Mouse (Mus musculus): ENCODE measurements at regions not wholly inside any gene's neighbourhood (a gene's known extent, or its start where the extent isn't known, plus 50 kb on each side); places are given as distances from the start of the nearest gene placed in this dataset.

GRCm38 (mm10) chr11:31742160-31742559 lies 70.5 kb upstream of the Bod1 start:
- TF ChIP-seq CTCF (IDR thresholded peaks at IDR 0.05; ENCODE audit: borderline replicate concordance, insufficient read depth, low read depth, low read length) (no peak), POLR2A (IDR thresholded peaks at IDR 0.05; ENCODE audit: borderline replicate concordance, insufficient read depth, low read length) (no peak)
- 81% methylated on average over 1 of the region's 1 CpGs for whole genome bisulfite sequencing
- no peaks in the 10 kb centered on the region for H3K27me3 ChIP-seq (ENCODE audit: control insufficient read depth, insufficient read depth, low read length)
- H3K4me3 ChIP-seq (replicated peaks; ENCODE audit: insufficient read depth, low read depth, low read length), result no peak overlapping the region
- no peak overlapping the region for H3K27ac ChIP-seq (ENCODE audit: insufficient read depth, low read length)
- peaks cover 13% of the 10 kb centered on the region for H3K4me1 ChIP-seq (ENCODE audit: control insufficient read depth, insufficient read depth, low read length)
- DNase-seq, result no peak

- H3K4me3 ChIP-seq (replicated peaks; ENCODE audit: insufficient read depth, low read depth, low read length), result no peak overlapping the region
- no peak overlapping the region for H3K27ac ChIP-seq (ENCODE audit: insufficient read depth, low read length)
- DNase-seq, result no peak
- no peaks in the 10 kb centered on the region for H3K27me3 ChIP-seq (ENCODE audit: control insufficient read depth, insufficient read depth, low read length)
- H3K4me1 ChIP-seq (ENCODE audit: control insufficient read depth, insufficient read depth, low read length), result peaks cover 5% of the 10 kb centered on the region; the same call in 1 of the 2 replicates
- 70% methylated on average over 12 of the region's 12 CpGs for WGBS
- TF ChIP-seq POLR2A (IDR thresholded peaks at IDR 0.05; ENCODE audit: borderline replicate concordance, insufficient read depth, low read length) (no peak), CTCF (IDR thresholded peaks at IDR 0.05; ENCODE audit: borderline replicate concordance, insufficient read depth, low read depth, low read length) (no peak)
Observed at GRCm38 (mm10) chr11:31744076-31744785, 72.5 kb upstream of the Bod1 start.

GRCm38 (mm10) chr11:31745028-31745865 lies 73.6 kb upstream of the Bod1 start:
- H3K27me3 ChIP-seq (ENCODE audit: control insufficient read depth, insufficient read depth, low read length), result no peaks in the 10 kb centered on the region
- H3K27ac ChIP-seq (ENCODE audit: insufficient read depth, low read length), result no peak overlapping the region
- no peak overlapping the region for H3K4me3 ChIP-seq (replicated peaks; ENCODE audit: insufficient read depth, low read depth, low read length)
- TF ChIP-seq CTCF (IDR thresholded peaks at IDR 0.05; ENCODE audit: borderline replicate concordance, insufficient read depth, low read depth, low read length), result no peak
- TF ChIP-seq POLR2A (IDR thresholded peaks at IDR 0.05; ENCODE audit: borderline replicate concordance, insufficient read depth, low read length), result no peak
- 78% methylated on average over 16 of the region's 16 CpGs for WGBS
- no peak for DNase-seq
- H3K4me1 ChIP-seq (ENCODE audit: control insufficient read depth, insufficient read depth, low read length), result peaks cover 5% of the 10 kb centered on the region; the same call in 1 of the 2 replicates

DNA sequence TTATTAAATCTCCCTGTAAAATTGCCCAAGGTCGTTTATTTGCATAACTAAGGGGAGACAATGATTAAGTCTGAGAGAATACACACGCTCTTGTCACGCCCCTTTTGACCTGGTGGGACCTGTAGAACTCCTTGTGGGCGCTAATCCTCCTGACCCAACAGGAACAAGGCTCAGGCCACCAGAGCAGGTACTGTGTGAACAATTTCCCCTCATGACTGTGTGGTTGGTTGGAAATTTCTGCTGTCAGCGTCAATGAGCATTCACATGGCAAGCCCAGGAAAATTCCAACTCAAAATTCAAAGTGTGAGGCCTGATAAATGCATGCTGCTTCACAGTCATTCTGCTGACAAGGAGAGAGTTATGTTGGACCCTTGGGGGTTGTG lies 74.2 kb upstream of the Bod1 start:
- peaks cover 5% of the 10 kb centered on the region; the same call in 1 of the 2 replicates for H3K4me1 ChIP-seq (ENCODE audit: control insufficient read depth, insufficient read depth, low read length)
- H3K27ac ChIP-seq (ENCODE audit: insufficient read depth, low read length), result no peak overlapping the region
- TF ChIP-seq CTCF (IDR thresholded peaks at IDR 0.05; ENCODE audit: borderline replicate concordance, insufficient read depth, low read depth, low read length), result no peak
- TF ChIP-seq POLR2A (IDR thresholded peaks at IDR 0.05; ENCODE audit: borderline replicate concordance, insufficient read depth, low read length), result no peak
- DNase-seq, result no peak
- WGBS, result 78% methylated on average over 5 of the region's 5 CpGs
- H3K4me3 ChIP-seq (replicated peaks; ENCODE audit: insufficient read depth, low read depth, low read length), result no peak overlapping the region
- H3K27me3 ChIP-seq (ENCODE audit: control insufficient read depth, insufficient read depth, low read length), result no peaks in the 10 kb centered on the region

DNA sequence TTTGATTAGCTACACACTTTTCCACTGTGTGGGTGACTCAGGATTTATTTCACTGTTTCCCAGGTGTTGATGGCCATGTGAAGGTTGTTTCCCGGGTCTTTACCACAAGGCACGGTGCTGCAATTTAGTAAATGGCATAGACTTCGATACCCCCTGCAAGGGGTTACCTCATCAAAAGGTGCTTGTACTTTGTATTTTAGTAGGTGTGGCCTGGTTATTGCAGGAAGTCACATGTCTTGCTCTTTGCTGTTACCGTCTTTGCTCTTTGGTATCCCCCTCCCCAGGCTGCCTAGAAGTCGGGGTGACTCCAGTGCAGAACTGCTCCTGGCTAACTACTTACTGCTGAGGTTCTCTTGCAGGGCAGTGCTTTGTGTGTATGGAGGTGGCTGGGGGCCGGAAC lies 74.8 kb upstream of the Bod1 start:
- DNase-seq, result no peak
- Histone ChIP-seq H3K4me1 (ENCODE audit: control insufficient read depth, insufficient read depth, low read length) (peaks cover 5% of the 10 kb centered on the region; the same call in 1 of the 2 replicates), H3K27ac (ENCODE audit: insufficient read depth, low read length) (no peak overlapping the region), H3K27me3 (ENCODE audit: control insufficient read depth, insufficient read depth, low read length) (no peaks in the 10 kb centered on the region), H3K4me3 (replicated peaks; ENCODE audit: insufficient read depth, low read depth, low read length) (no peak overlapping the region)
- TF ChIP-seq POLR2A (IDR thresholded peaks at IDR 0.05; ENCODE audit: borderline replicate concordance, insufficient read depth, low read length) (no peak), CTCF (IDR thresholded peaks at IDR 0.05; ENCODE audit: borderline replicate concordance, insufficient read depth, low read depth, low read length) (no peak)
- WGBS, result 90% methylated on average over 6 of the region's 6 CpGs

- Histone ChIP-seq H3K4me1 (ENCODE audit: control insufficient read depth, insufficient read depth, low read length) (peaks cover 5% of the 10 kb centered on the region; the same call in 1 of the 2 replicates), H3K27ac (ENCODE audit: insufficient read depth, low read length) (no peak overlapping the region), H3K4me3 (replicated peaks; ENCODE audit: insufficient read depth, low read depth, low read length) (no peak overlapping the region), H3K27me3 (ENCODE audit: control insufficient read depth, insufficient read depth, low read length) (no peaks in the 10 kb centered on the region)
- WGBS, result 93% methylated on average over 8 of the region's 8 CpGs
- DNase-seq, result no peak
- TF ChIP-seq CTCF (IDR thresholded peaks at IDR 0.05; ENCODE audit: borderline replicate concordance, insufficient read depth, low read depth, low read length) (no peak), POLR2A (IDR thresholded peaks at IDR 0.05; ENCODE audit: borderline replicate concordance, insufficient read depth, low read length) (no peak)
Observed at GRCm38 (mm10) chr11:31746939-31747338, 75.3 kb upstream of the Bod1 start.

DNA sequence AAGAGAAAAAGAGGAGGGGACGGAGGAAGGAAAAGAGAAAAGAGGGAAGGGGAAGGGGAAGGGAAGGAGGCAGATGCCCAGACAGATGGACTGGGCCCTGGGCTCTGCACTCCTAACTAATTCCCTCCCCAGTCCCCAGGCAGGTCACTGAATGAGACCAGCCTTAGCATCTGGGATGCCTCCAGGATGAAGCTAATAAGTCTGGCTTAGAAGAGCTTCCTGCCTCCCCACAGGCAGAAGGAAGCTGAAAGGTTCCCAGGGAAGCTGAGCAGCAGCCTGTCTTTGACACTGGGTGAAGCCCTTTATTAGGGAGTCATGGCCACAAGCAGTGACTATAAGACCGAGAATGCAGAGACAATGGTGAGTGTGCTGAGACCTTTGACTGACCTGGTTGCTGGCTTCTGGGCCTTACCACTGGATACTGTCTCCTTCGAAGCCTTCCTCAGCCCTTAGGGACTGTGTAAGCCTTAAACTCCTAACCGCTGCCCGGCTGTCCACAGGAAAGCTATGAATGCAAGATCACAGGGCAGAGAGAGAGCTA lies 76.7 kb upstream of the Bod1 start:
- Histone ChIP-seq H3K27me3 (ENCODE audit: control insufficient read depth, insufficient read depth, low read length) (no peaks in the 10 kb centered on the region), H3K27ac (ENCODE audit: insufficient read depth, low read length) (no peak overlapping the region), H3K4me3 (replicated peaks; ENCODE audit: insufficient read depth, low read depth, low read length) (no peak overlapping the region), H3K4me1 (ENCODE audit: control insufficient read depth, insufficient read depth, low read length) (peaks cover 5% of the 10 kb centered on the region; the same call in 1 of the 2 replicates)
- peak in 1 of 2 experiments; percentile 62 for DNase-seq
- 70% methylated on average over 5 of the region's 5 CpGs for WGBS
- no peak for TF ChIP-seq CTCF (IDR thresholded peaks at IDR 0.05; ENCODE audit: borderline replicate concordance, insufficient read depth, low read depth, low read length)
- TF ChIP-seq POLR2A (IDR thresholded peaks at IDR 0.05; ENCODE audit: borderline replicate concordance, insufficient read depth, low read length), result no peak
